Mouse (Mus musculus): ENCODE results near the gene Negr1. TPM values are rescaled to one million over a fixed set of nuclear protein-coding genes. Genes with fewer than 3 reads are reported as not detected.

The Negr1 gene
- total RNA-seq, 1 experiment, result 0.31 TPM

DNA sequence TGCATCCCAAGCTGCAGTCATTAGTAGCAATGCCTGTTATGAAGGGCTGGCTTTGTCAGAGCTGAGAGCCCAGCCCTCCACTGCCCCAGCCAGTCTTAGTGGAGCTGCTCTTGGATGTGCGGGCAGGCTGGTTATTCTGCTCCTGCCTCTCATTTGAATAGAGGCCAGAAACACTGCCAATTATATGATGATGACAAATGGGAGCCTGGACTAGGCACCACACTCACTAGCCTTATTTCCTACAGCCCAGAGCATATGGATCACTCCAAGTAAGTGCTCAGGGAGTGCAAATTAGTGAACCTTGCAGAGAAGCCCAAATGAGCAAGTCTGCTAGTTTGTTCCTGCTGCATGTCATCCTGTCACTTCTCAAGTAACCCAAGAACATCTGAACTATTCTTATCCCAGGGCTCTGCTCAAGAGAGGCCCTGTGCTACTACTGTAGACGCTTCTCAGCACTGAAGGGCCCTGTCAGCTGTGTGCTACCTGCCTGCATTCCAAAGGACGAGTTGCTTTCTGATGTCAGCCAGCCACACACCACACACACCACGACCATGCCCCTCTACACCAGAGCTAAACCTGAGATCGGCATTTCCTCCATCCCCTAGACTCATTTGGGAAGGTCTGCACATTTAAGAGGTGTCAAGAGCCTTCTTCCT lies 553.6 kb downstream of the Negr1 start:
- no peak overlapping the region for H3K9ac ChIP-seq (ENCODE audit: insufficient read depth, low read depth, low read length, poor library complexity, severe bottlenecking)
- in situ Hi-C loops (cut with MboI; ENCODE audit: low sequenced_read_pairs in 2 of 2, unreplicated experiment in 2 of 2), result no loop called here
- H3K9me3 ChIP-seq (ENCODE audit: control insufficient read depth, insufficient read depth, low read depth, low read length), result no peaks in the 10 kb centered on the region
- no peak for TF ChIP-seq ZNF384 (IDR thresholded peaks at IDR 0.05; ENCODE audit: low read depth, low read length)
- no peak for TF ChIP-seq MAFK (IDR thresholded peaks at IDR 0.05; ENCODE audit: insufficient read depth, low read depth, low read length)
- H3K4me1 ChIP-seq (ENCODE audit: control insufficient read depth in 2 of 2, insufficient read depth in 2 of 2, low read length in 2 of 2, poor library complexity in 1 of 2), result no peaks in the 10 kb centered on the region
- no peak for DNase-seq (ENCODE audit: low read depth, low spot score)
- H3K27ac ChIP-seq (ENCODE audit: insufficient read depth, low read depth, low read length, poor library complexity, severe bottlenecking), result no peak overlapping the region
- no peaks in the 10 kb centered on the region for H3K36me3 ChIP-seq (ENCODE audit: control insufficient read depth, insufficient read depth, low read length, poor library complexity, severe bottlenecking)
- H3K4me3 ChIP-seq (ENCODE audit: insufficient read depth in 1 of 2, low read depth in 1 of 2, low read length in 2 of 2, poor library complexity in 1 of 2, severe bottlenecking in 1 of 2), result no peak overlapping the region

DNA sequence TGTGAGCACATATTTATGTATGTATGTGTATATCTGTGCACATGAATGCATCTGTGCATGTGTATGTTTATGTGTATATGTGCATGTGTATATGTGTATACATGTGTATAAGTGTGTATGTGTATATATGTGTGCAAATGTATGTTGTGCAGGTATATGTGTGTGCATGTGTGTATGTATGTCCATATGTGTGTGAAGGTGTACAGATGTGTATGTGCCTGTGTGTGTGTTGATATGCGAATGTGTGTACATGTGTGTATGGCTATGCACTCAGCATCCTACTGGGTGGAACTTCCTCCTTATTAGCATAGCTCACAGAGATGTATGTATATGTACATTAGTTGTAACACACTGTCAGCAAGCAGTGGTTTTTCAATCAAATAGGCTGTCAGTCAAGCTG lies 554.4 kb downstream of the Negr1 start:
- Histone ChIP-seq H3K9me3 (ENCODE audit: control insufficient read depth, insufficient read depth, low read depth, low read length) (no peaks in the 10 kb centered on the region), H3K4me3 (ENCODE audit: insufficient read depth in 1 of 2, low read depth in 1 of 2, low read length in 2 of 2, poor library complexity in 1 of 2, severe bottlenecking in 1 of 2) (no peak overlapping the region), H3K27ac (ENCODE audit: insufficient read depth, low read depth, low read length, poor library complexity, severe bottlenecking) (no peak overlapping the region), H3K4me1 (ENCODE audit: control insufficient read depth in 2 of 2, insufficient read depth in 2 of 2, low read length in 2 of 2, poor library complexity in 1 of 2) (no peaks in the 10 kb centered on the region), H3K9ac (ENCODE audit: insufficient read depth, low read depth, low read length, poor library complexity, severe bottlenecking) (no peak overlapping the region), H3K36me3 (ENCODE audit: control insufficient read depth, insufficient read depth, low read length, poor library complexity, severe bottlenecking) (no peaks in the 10 kb centered on the region)
- TF ChIP-seq CHD2 (IDR thresholded peaks at IDR 0.05; ENCODE audit: low read depth, low read length), result no peak
- no peak for TF ChIP-seq ZNF384 (IDR thresholded peaks at IDR 0.05; ENCODE audit: low read depth, low read length)
- no peak for TF ChIP-seq MAFK (IDR thresholded peaks at IDR 0.05; ENCODE audit: insufficient read depth, low read depth, low read length)
- in situ Hi-C loops (cut with MboI; ENCODE audit: low sequenced_read_pairs in 2 of 2, unreplicated experiment in 2 of 2), result no loop called here
- DNase-seq (ENCODE audit: low read depth, low spot score), result no peak

GRCm38 (mm10) chr3:157119916-157120315 lies 558.3 kb downstream of the Negr1 start:
- no peak for TF ChIP-seq ZC3H11A (IDR thresholded peaks at IDR 0.05; ENCODE audit: borderline replicate concordance, low read depth, low read length)
- no peak for TF ChIP-seq HCFC1 (IDR thresholded peaks at IDR 0.05; ENCODE audit: borderline replicate concordance, insufficient read depth, low read length)
- TF ChIP-seq ZNF384 (IDR thresholded peaks at IDR 0.05; ENCODE audit: low read depth, low read length), result no peak
- no peak for TF ChIP-seq CHD2 (IDR thresholded peaks at IDR 0.05; ENCODE audit: low read depth, low read length)
- TF ChIP-seq MAFK (IDR thresholded peaks at IDR 0.05; ENCODE audit: insufficient read depth, low read depth, low read length), result no peak
- in situ Hi-C loops (cut with MboI; ENCODE audit: low sequenced_read_pairs in 2 of 2, unreplicated experiment in 2 of 2), result no loop called here
- Histone ChIP-seq H3K4me3 (ENCODE audit: insufficient read depth in 1 of 2, low read depth in 1 of 2, low read length in 2 of 2, poor library complexity in 1 of 2, severe bottlenecking in 1 of 2) (no peak overlapping the region), H3K36me3 (ENCODE audit: control insufficient read depth, insufficient read depth, low read length, poor library complexity, severe bottlenecking) (no peaks in the 10 kb centered on the region), H3K27ac (ENCODE audit: insufficient read depth, low read depth, low read length, poor library complexity, severe bottlenecking) (no peak overlapping the region), H3K4me1 (ENCODE audit: control insufficient read depth in 2 of 2, insufficient read depth in 2 of 2, low read length in 2 of 2, poor library complexity in 1 of 2) (no peaks in the 10 kb centered on the region), H3K9me3 (ENCODE audit: control insufficient read depth, insufficient read depth, low read depth, low read length) (no peaks in the 10 kb centered on the region), H3K9ac (ENCODE audit: insufficient read depth, low read depth, low read length, poor library complexity, severe bottlenecking) (no peak overlapping the region)
- no peak for DNase-seq (ENCODE audit: low read depth, low spot score)

- H3K27ac ChIP-seq (ENCODE audit: insufficient read depth, low read depth, low read length, poor library complexity, severe bottlenecking), result no peak overlapping the region
- in situ Hi-C loops (cut with MboI; ENCODE audit: low sequenced_read_pairs in 2 of 2, unreplicated experiment in 2 of 2), result no loop called here
- no peak for TF ChIP-seq ZC3H11A (IDR thresholded peaks at IDR 0.05; ENCODE audit: borderline replicate concordance, low read depth, low read length)
- no peak for TF ChIP-seq CHD2 (IDR thresholded peaks at IDR 0.05; ENCODE audit: low read depth, low read length)
- TF ChIP-seq ZNF384 (IDR thresholded peaks at IDR 0.05; ENCODE audit: low read depth, low read length), result no peak
- no peak for TF ChIP-seq HCFC1 (IDR thresholded peaks at IDR 0.05; ENCODE audit: borderline replicate concordance, insufficient read depth, low read length)
- TF ChIP-seq MAFK (IDR thresholded peaks at IDR 0.05; ENCODE audit: insufficient read depth, low read depth, low read length), result no peak
- DNase-seq (ENCODE audit: low read depth, low spot score), result no peak
- H3K9ac ChIP-seq (ENCODE audit: insufficient read depth, low read depth, low read length, poor library complexity, severe bottlenecking), result no peak overlapping the region
- no peaks in the 10 kb centered on the region for H3K4me1 ChIP-seq (ENCODE audit: control insufficient read depth in 2 of 2, insufficient read depth in 2 of 2, low read length in 2 of 2, poor library complexity in 1 of 2)
- no peaks in the 10 kb centered on the region for H3K36me3 ChIP-seq (ENCODE audit: control insufficient read depth, insufficient read depth, low read length, poor library complexity, severe bottlenecking)
- no peaks in the 10 kb centered on the region for H3K9me3 ChIP-seq (ENCODE audit: control insufficient read depth, insufficient read depth, low read depth, low read length)
- no peak overlapping the region for H3K4me3 ChIP-seq (ENCODE audit: insufficient read depth in 1 of 2, low read depth in 1 of 2, low read length in 2 of 2, poor library complexity in 1 of 2, severe bottlenecking in 1 of 2)
Measured at GRCm38 (mm10) chr3:157146124-157146855, 584.7 kb downstream of the Negr1 start.

Measured in ES-E14 (cell line).